Mouse (Mus musculus) layer of hippocampus, adult 9-11 months (tissue): Measurements from ENCODE around the gene 4931408C20Rik.

Experiments
- DNase-seq: peaks from one replicate; pipeline ENCODE4 v3.0.0; 2022

Gene 4931408C20Rik

DNA sequence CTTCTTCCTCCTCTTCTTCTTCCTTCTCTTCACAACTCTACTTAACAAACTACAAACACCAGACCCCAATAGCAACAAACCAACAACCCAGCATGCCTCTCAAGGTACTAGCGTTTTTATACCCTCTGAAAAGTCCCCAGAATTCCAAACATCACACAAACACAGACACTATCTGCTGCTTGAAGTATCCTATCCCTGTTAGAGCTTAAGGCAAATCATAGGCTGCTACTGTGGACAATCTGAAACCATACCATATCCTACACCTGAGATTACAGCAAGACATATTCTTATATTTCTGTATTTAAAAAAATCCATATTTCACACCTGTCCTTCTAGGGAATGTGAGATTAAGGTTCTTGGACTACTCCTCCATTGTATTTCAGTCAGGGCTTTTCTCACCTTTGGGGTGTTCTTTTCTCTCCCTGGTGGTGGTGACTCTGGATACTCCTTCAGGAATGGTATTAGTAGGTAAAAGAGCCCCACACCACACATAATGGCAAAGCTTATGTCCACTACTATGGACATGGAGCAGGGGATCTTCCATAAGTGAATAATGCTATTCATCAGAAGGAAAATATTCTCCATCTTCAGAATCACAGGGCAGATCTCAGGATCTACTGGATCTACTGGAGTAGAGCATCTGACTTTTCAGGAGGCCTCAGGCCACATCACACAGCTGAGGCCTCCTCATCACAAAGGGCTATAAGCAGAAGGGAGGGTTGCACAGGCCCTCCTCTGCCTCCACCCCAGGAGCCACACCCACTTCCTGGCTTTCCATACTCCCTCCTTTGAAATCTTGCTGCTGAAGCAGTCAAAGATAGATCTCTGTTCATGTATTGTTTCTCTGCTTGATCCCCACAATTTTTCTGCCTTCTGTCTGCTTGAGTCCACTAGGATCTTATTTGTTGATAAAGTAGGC lies at the start of gene 4931408C20Rik:
TSS of gene 4931408C20Rik (minus strand) at position 619 of the 919 bp plus-strand sequence.
- peak; percentile 5 for DNase-seq

DNA sequence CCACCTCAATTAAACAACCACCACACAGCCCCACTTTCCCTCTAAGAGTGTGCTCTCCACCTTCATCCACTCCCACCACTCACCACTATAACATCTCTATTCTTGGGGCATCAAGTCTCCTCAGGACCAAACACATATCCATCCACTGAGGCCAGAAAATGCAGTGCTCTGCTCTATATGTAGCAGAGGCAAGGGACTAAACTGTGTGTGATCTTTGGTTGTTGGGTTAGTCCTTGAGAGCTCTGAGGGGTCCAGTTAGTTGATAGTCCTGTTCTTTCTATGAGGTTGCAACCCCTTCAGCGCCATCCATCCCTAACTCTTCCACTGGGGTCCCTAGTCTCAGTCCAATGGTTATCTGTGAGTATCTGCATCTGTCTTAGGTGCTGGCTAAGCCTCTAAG lies 666 bp upstream of the 4931408C20Rik start:
- DNase-seq, result no peak

DNA sequence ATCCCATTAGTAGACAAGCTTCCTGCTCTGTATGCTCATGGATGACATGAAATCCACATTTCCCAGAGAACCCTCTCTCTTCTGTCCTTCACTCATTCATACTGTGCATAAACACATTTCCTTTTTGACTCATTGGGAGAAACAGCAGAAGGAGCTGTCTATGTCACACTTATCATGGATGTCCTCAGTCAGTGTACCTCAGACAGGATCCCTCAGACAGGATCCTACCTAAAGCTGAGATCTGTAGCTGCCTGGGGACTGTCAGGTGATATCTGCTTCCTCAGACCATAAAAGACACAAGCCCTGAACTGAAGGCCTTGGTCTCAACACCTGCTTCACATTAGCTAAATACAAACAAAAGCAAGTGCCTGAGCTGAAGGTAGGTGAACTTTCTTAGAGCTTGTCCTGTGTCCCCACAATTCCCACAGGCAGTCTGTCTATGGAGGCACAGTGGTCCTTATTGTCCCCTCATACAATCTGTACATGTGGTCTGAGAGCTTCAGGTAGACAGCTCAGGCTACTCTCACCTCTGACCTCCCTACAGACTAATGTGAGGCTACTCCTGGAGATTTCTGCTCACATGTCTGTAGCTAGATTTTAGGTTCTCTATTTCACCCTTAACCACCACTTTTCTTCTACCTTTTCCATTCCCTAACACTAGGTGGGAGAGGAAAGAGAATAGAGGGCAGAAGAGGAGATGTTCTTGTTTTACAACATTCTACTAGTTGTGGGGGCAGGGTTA lies 1.1 kb downstream of the 4931408C20Rik start:
- DNase-seq, result no peak

DNA sequence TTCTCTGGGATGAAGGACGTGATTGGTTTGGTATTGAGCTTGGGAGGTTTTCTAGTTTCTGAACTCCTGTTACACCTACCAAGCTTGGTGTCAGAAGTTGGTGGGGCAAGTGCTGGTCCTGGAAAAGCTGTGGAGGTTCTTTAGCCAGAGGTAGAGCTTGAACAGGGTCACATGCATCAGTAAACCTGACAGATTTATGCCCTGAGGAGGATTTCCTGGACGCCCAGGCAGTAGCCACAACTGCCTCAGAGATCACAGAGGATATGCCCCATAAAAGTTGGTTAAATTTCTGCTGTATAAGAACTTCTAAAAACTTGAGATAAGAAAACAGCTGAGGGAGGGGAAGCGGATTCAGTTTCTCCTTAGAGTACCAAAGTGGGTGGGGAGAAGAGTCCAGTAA lies 1.9 kb downstream of the 4931408C20Rik start:
- DNase-seq, result no peak

DNA sequence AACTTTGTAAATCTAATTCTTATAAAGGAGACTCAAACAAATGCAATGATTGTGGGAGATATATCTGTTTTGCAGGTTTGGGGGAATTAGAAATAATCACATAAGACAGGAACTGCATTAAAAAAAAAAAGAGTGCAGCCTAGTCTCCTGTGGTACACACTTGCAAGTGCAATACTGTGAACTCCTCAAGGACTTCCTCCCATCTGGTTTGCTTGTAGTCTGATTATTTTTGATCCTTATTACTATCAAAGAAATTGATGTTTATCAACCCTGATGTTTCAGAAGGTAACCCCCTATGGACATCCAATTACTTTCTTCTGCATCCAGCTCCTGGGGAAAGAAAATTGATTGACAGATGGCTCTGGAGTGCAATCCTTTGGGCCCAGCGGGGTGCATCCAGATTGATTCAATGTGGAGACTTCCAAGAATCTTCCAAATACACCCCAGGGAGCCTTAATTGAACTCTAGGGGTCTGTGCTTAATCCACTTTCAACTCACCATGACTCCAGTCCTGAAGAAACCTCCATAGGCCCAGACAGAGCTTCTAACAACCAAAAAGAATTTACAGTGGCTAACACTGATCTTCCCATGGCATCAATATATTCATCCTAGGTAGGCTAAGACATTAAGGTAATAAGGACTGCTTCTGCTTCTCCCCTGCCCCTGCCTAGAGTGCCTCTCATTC lies 37.4 kb downstream of the 4931408C20Rik start:
- no peak for DNase-seq

DNA sequence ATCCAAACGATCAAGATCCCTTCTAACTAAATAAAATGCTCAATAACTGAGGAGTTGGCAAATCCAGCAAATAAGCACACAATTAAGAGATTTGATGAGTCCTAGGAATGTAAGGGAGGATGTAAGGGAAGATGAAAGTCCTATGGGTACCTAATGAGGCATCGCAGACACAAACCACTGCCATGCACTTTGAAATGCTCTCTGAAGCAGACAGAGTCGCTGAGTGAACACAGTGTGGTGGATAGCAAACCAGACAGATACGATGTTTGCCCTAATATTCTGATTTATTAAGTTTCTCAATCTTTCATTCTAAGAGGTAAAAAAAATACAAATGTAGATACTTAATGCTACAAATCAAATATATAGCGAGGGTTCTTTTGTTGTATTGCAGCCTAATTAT lies 51.2 kb downstream of the 4931408C20Rik start:
- no peak for DNase-seq
